Mouse (Mus musculus) liver, embryonic 15.5 days (tissue): ENCODE results near the gene Cd300ld2. TPM values are rescaled to one million over a fixed set of nuclear protein-coding genes. Genes with fewer than 3 reads are reported as not detected.
"Not testable (repeated sequence)": the region's sequence is repeated elsewhere in the genome, so short reads cannot be mapped to it uniquely, and the experiment has no call there.

Experiments used
- ATAC-seq: fragments of 200-750 bp; cut with Nextera tagmentation; 2 replicates; pipeline ENCODE4 v1.8.0; 2017; ENCODE audit warnings: moderate number of reproducible peaks, mild to moderate bottlenecking, moderate library complexity; ENCODE audit not compliant: insufficient read depth
- H3K27ac ChIP-seq: fragments of 300-500 bp; sonication (generic); replicated peaks from 2 replicates; pipeline ENCODE4 v1.5.1; 2015; ENCODE audit warnings: mild to moderate bottlenecking, inconsistent platforms
- H3K27me3 ChIP-seq: fragments of 300-500 bp; sonication (generic); 2 replicates; pipeline ENCODE4 v1.6.1; 2015; ENCODE audit warnings: mild to moderate bottlenecking, inconsistent platforms
- H3K36me3 ChIP-seq: fragments of 300-500 bp; sonication (generic); replicated peaks from 2 replicates; pipeline ENCODE4 v1.6.1; 2015; ENCODE audit warnings: moderate library complexity, mild to moderate bottlenecking, inconsistent platforms
- H3K4me1 ChIP-seq: fragments of 300-500 bp; sonication (generic); replicated peaks from 2 replicates; pipeline ENCODE4 v1.6.1; 2015; ENCODE audit warnings: inconsistent platforms
- H3K4me2 ChIP-seq: fragments of 300-500 bp; sonication (generic); 2 replicates; pipeline ENCODE4 v1.6.1; 2015; ENCODE audit warnings: moderate library complexity, mild to moderate bottlenecking, inconsistent platforms
- H3K4me3 ChIP-seq: fragments of 300-500 bp; sonication (generic); replicated peaks from 2 replicates; pipeline ENCODE4 v1.5.1; 2015; ENCODE audit warnings: mild to moderate bottlenecking, inconsistent platforms
- H3K9ac ChIP-seq: fragments of 300-500 bp; sonication (generic); 2 replicates; pipeline ENCODE4 v1.6.1; 2015; ENCODE audit warnings: moderate library complexity, mild to moderate bottlenecking, inconsistent platforms
- H3K9me3 ChIP-seq: fragments of 300-500 bp; sonication (generic); replicated peaks from 2 replicates; pipeline ENCODE4 v1.6.1; 2016; ENCODE audit warnings: inconsistent platforms
- WGBS: fragments of 180-500 bp; shearing (Covaris S2); methylation state at CpG from one replicate; pipeline ENCODE4 v1.1.7; 2015; ENCODE audit warnings: mixed read lengths; ENCODE audit not compliant: insufficient replicate concordance; 5-methylcytosine and 5-hydroxymethylcytosine counted together
- polyA plus RNA-seq: library from polyadenylated mRNA; unstranded; fragments of >200 nt; fragmentation: Nextera tagmentation; extraction: Ambion mirVana; gene quantifications from 2 replicates; pipeline ENCODE4 v1.2.1, GENCODE M21; 2015

Gene Cd300ld2
- not detected in 2 replicates for polyA plus RNA-seq

DNA sequence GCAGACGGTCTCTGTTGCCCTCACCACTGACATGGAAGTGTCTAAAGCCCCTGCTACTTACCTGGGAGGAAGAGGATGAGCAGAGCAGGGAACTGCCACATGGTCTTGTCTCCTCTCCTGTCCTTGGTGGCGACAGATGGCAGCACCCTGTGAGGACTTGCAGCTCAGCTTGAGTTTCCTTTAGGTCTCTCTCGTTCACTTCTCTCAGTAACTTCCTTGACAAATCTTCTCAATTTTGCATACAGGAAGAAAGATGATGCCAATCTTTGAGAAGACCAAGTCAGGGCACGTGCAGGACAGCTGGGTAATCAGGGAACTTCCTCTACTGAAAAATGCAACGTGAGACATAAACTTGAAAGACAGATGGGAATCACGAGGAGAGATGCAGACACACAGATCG, at the start of gene Cd300ld2:
Gene Cd300ld2 (minus strand): TSS at position 101 of the 400 bp plus-strand sequence.
- H3K27ac ChIP-seq, H3K4me1 ChIP-seq, ATAC-seq, H3K9ac ChIP-seq, H3K36me3 ChIP-seq, H3K9me3 ChIP-seq, H3K27me3 ChIP-seq, H3K4me2 ChIP-seq, H3K4me3 ChIP-seq: not testable (repeated sequence)
- WGBS, result no CpG with 5 or more reads among the region's 7 CpGs

GRCm38 (mm10) chr11:115062077-115062476, 46.1 kb upstream of the Cd300ld2 start, which contains the start of gene Cd300e:
Gene Cd300e (minus strand): TSS chr11:115062177.
- Histone ChIP-seq H3K9me3 (no peaks in the 10 kb centered on the region), H3K9ac (no peak within 1 kb of the TSS), H3K27me3 (no peaks in the 10 kb centered on the region), H3K27ac (no peak within 1 kb of the TSS), H3K4me3 (no peak within 1 kb of the TSS), H3K36me3 (no peaks in the 10 kb centered on the region), H3K4me1 (no peaks in the 10 kb centered on the region), H3K4me2 (no peak within 1 kb of the TSS)
- 10% methylated on average over 5 of the region's 5 CpGs for WGBS
- ATAC-seq, result no peak

- no peak overlapping the region for H3K27ac ChIP-seq
- no peaks in the 10 kb centered on the region for H3K4me1 ChIP-seq
- 33% methylated on average over 2 of the region's 2 CpGs for WGBS
- no peak overlapping the region for H3K9ac ChIP-seq
- no peaks in the 10 kb centered on the region for H3K9me3 ChIP-seq
- no peaks in the 10 kb centered on the region for H3K36me3 ChIP-seq
- no peak overlapping the region for H3K4me2 ChIP-seq
- no peak for ATAC-seq
- H3K27me3 ChIP-seq, result no peaks in the 10 kb centered on the region; the same call in 1 of the 2 replicates
- H3K4me3 ChIP-seq, result no peak overlapping the region
Measured at GRCm38 (mm10) chr11:115059797-115060196, 43.8 kb upstream of the Cd300ld2 start.

DNA sequence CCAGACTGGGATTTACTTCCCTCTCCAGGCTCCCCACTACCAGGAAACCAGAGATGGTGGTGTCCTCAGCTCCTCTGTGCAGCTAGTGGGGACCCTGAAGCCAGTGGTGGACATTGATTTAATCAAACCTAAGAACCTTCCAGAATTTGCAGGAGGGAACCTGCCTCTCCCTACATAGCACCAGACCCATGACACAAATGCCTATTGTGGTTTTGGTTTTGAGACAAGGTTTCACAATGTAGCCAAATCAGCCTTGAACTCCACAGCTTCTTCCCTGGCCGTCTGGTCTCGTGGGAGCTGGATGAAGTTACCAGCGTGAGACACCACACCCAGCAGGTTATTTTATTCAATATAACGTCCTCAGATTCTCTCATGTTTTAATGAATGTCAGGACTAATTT, 42.7 kb upstream of the Cd300ld2 start:
- 42% methylated on average over 4 of the region's 4 CpGs for WGBS

GRCm38 (mm10) chr11:115054537-115054936, 38.5 kb upstream of the Cd300ld2 start:
- Histone ChIP-seq H3K9ac (no peak overlapping the region), H3K27me3 (no peaks in the 10 kb centered on the region; the same call in 1 of the 2 replicates), H3K4me3 (no peak overlapping the region), H3K27ac (no peak overlapping the region), H3K4me2 (no peak overlapping the region), H3K9me3 (no peaks in the 10 kb centered on the region), H3K4me1 (no peaks in the 10 kb centered on the region), H3K36me3 (no peaks in the 10 kb centered on the region)
- no peak for ATAC-seq

More for the DNA sequence above, 42.7 kb upstream of the Cd300ld2 start:
- Histone ChIP-seq H3K4me1 (no peaks in the 10 kb centered on the region), H3K27me3 (no peaks in the 10 kb centered on the region; the same call in 1 of the 2 replicates), H3K9me3 (no peaks in the 10 kb centered on the region), H3K4me3 (no peak overlapping the region), H3K36me3 (no peaks in the 10 kb centered on the region), H3K4me2 (no peak overlapping the region), H3K9ac (no peak overlapping the region), H3K27ac (no peak overlapping the region)
- ATAC-seq, result no peak

GRCm38 (mm10) chr11:115052991-115053390, 37.0 kb upstream of the Cd300ld2 start:
- Histone ChIP-seq H3K36me3 (no peaks in the 10 kb centered on the region), H3K4me3 (no peak overlapping the region), H3K9me3 (no peaks in the 10 kb centered on the region), H3K9ac (no peak overlapping the region), H3K27me3 (no peaks in the 10 kb centered on the region; the same call in 1 of the 2 replicates), H3K4me2 (no peak overlapping the region), H3K27ac (no peak overlapping the region), H3K4me1 (no peaks in the 10 kb centered on the region)
- WGBS, result 71% methylated on average over 1 of the region's 1 CpGs
- ATAC-seq, result no peak

GRCm38 (mm10) chr11:115052206-115052605, 36.2 kb upstream of the Cd300ld2 start:
- no peaks in the 10 kb centered on the region for H3K36me3 ChIP-seq
- H3K27me3 ChIP-seq, result no peaks in the 10 kb centered on the region; the same call in 1 of the 2 replicates
- no peak overlapping the region for H3K4me3 ChIP-seq
- H3K4me1 ChIP-seq, result no peaks in the 10 kb centered on the region
- no peak for ATAC-seq
- no peak overlapping the region for H3K4me2 ChIP-seq
- no peak overlapping the region for H3K27ac ChIP-seq
- no peaks in the 10 kb centered on the region for H3K9me3 ChIP-seq
- 3% methylated on average over 9 of the region's 9 CpGs for WGBS
- H3K9ac ChIP-seq, result no peak overlapping the region

GRCm38 (mm10) chr11:115049282-115049895, 33.4 kb upstream of the Cd300ld2 start:
- H3K9ac ChIP-seq, result no peak overlapping the region
- no peak for ATAC-seq
- no peak overlapping the region for H3K4me2 ChIP-seq
- H3K4me3 ChIP-seq, result no peak overlapping the region
- no peak overlapping the region for H3K27ac ChIP-seq
- no peaks in the 10 kb centered on the region for H3K4me1 ChIP-seq
- H3K36me3 ChIP-seq, result no peaks in the 10 kb centered on the region
- H3K9me3 ChIP-seq, result no peaks in the 10 kb centered on the region
- H3K27me3 ChIP-seq, result no peaks in the 10 kb centered on the region
- 22% methylated on average over 3 of the region's 3 CpGs for WGBS

- Histone ChIP-seq H3K27me3 (no peaks in the 10 kb centered on the region), H3K9me3 (no peaks in the 10 kb centered on the region)
Measured at GRCm38 (mm10) chr11:115048259-115048658, 32.3 kb upstream of the Cd300ld2 start, which contains the start of gene Cd300ld3. Gene Cd300ld3 (minus strand): TSS chr11:115048409.

GRCm38 (mm10) chr11:115037669-115038068, 21.7 kb upstream of the Cd300ld2 start, which contains the start of gene Cd300ld5:
Gene Cd300ld5 (minus strand): TSS chr11:115037769.
- H3K4me3 ChIP-seq, H3K9me3 ChIP-seq, H3K4me2 ChIP-seq, H3K36me3 ChIP-seq, H3K4me1 ChIP-seq, H3K27me3 ChIP-seq, H3K9ac ChIP-seq, ATAC-seq, H3K27ac ChIP-seq: not testable (repeated sequence)
- WGBS, result no CpG with 5 or more reads among the region's 6 CpGs

More at GRCm38 (mm10) chr11:115048259-115048658, 32.3 kb upstream of the Cd300ld2 start, which contains the start of gene Cd300ld3:
- H3K9ac ChIP-seq, result no peak within 1 kb of the TSS
- H3K4me1 ChIP-seq, result no peaks in the 10 kb centered on the region
- no peak within 1 kb of the TSS for H3K27ac ChIP-seq
- H3K36me3 ChIP-seq, result no peaks in the 10 kb centered on the region
- no peak for ATAC-seq
- H3K4me2 ChIP-seq, result no peak within 1 kb of the TSS
- no peak within 1 kb of the TSS for H3K4me3 ChIP-seq
- WGBS, result 35% methylated on average over 2 of the region's 2 CpGs

DNA sequence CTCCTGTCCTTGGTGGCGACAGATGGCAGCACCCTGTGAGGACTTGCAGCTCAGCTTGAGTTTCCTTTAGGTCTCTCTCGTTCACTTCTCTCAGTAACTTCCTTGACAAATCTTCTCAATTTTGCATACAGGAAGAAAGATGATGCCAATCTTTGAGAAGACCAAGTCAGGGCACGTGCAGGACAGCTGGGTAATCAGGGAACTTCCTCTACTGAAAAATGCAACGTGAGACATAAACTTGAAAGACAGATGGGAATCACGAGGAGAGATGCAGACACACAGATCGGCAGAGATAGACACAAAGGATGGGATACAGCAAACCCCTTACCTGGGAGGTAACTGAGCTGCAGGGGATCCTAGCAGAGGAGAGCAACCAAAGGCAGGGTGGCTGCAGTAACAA, 10.9 kb upstream of the Cd300ld2 start, which contains the start of gene Cd300ld4:
Gene Cd300ld4 (minus strand): TSS at position 101 of the 400 bp plus-strand sequence.
- ATAC-seq, H3K9ac ChIP-seq, H3K4me2 ChIP-seq, H3K4me1 ChIP-seq, H3K9me3 ChIP-seq, H3K4me3 ChIP-seq, H3K27me3 ChIP-seq, H3K36me3 ChIP-seq, H3K27ac ChIP-seq: not testable (repeated sequence)
- WGBS, result no CpG with 5 or more reads among the region's 6 CpGs
